Mouse (Mus musculus) liver, adult 2 months (tissue): ENCODE measurements around the gene Ndn.

ENCODE experiments used
- CTCF ChIP-seq: fragments of 200-500 bp; IDR thresholded peaks from 2 replicates; pipeline ENCODE4 v1.5.1; 2011; ENCODE audit warnings: low read depth, low read length, control low read depth
- POLR2A ChIP-seq: fragments of 200-500 bp; IDR thresholded peaks from 2 replicates; pipeline ENCODE4 v1.6.1; 2011; ENCODE audit warnings: low read length, control low read depth; ENCODE audit not compliant: insufficient read depth; ENCODE audit errors: extremely low read depth

- TF ChIP-seq POLR2A (no peak), CTCF (no peak)
Observed at GRCm38 (mm10) chr7:62351266-62351665, 4.9 kb downstream of the Ndn start.
